Mouse (Mus musculus): ENCODE measurements around the gene Upp2. TPM values are rescaled to one million over a fixed set of nuclear protein-coding genes. Genes with fewer than 3 reads are reported as not detected.

The Upp2 gene
- polyA plus RNA-seq, 1 experiment: 18.8 TPM

- H3K27ac ChIP-seq (replicated peaks; ENCODE audit: low read depth, low read length): no peak overlapping the region
- no peak overlapping the region for H3K4me3 ChIP-seq (ENCODE audit: insufficient read depth, low read depth, low read length)
- H3K4me1 ChIP-seq (ENCODE audit: control insufficient read depth, insufficient read depth, insufficient read length, low read length): no peaks in the 10 kb centered on the region
Observed at GRCm38 (mm10) chr2:58663404-58664120, 96.5 kb downstream of the Upp2 start.

GRCm38 (mm10) chr2:58665081-58665814 is 98.2 kb downstream of the Upp2 start:
- H3K27ac ChIP-seq (replicated peaks; ENCODE audit: low read depth, low read length): no peak overlapping the region
- no peaks in the 10 kb centered on the region for H3K4me1 ChIP-seq (ENCODE audit: control insufficient read depth, insufficient read depth, insufficient read length, low read length)
- no peak overlapping the region for H3K4me3 ChIP-seq (ENCODE audit: insufficient read depth, low read depth, low read length)

- no peak overlapping the region for H3K27ac ChIP-seq (replicated peaks; ENCODE audit: low read depth, low read length)
- no peak overlapping the region for H3K4me3 ChIP-seq (ENCODE audit: insufficient read depth, low read depth, low read length)
- no peaks in the 10 kb centered on the region for H3K4me1 ChIP-seq (ENCODE audit: control insufficient read depth, insufficient read depth, insufficient read length, low read length)
Observed at GRCm38 (mm10) chr2:58667298-58667697, 100.2 kb downstream of the Upp2 start.

- no peak overlapping the region for H3K4me3 ChIP-seq (ENCODE audit: insufficient read depth, low read depth, low read length)
- no peaks in the 10 kb centered on the region for H3K4me1 ChIP-seq (ENCODE audit: control insufficient read depth, insufficient read depth, insufficient read length, low read length)
- no peak overlapping the region for H3K27ac ChIP-seq (replicated peaks; ENCODE audit: low read depth, low read length)
Observed at GRCm38 (mm10) chr2:58667991-58668390, 100.9 kb downstream of the Upp2 start.

- H3K4me1 ChIP-seq (ENCODE audit: control insufficient read depth, insufficient read depth, insufficient read length, low read length): no peaks in the 10 kb centered on the region
- no peak overlapping the region for H3K27ac ChIP-seq (replicated peaks; ENCODE audit: low read depth, low read length)
- no peak overlapping the region for H3K4me3 ChIP-seq (ENCODE audit: insufficient read depth, low read depth, low read length)
Observed at GRCm38 (mm10) chr2:58669114-58669513, 102.0 kb downstream of the Upp2 start.

- no peaks in the 10 kb centered on the region for H3K4me1 ChIP-seq (ENCODE audit: control insufficient read depth, insufficient read depth, insufficient read length, low read length)
- no peak overlapping the region for H3K27ac ChIP-seq (replicated peaks; ENCODE audit: low read depth, low read length)
- H3K4me3 ChIP-seq (ENCODE audit: insufficient read depth, low read depth, low read length): no peak overlapping the region
Observed at GRCm38 (mm10) chr2:58672520-58672919, 105.4 kb downstream of the Upp2 start.

- no peaks in the 10 kb centered on the region for H3K4me1 ChIP-seq (ENCODE audit: control insufficient read depth, insufficient read depth, insufficient read length, low read length)
- H3K4me3 ChIP-seq (ENCODE audit: insufficient read depth, low read depth, low read length): no peak overlapping the region
- H3K27ac ChIP-seq (replicated peaks; ENCODE audit: low read depth, low read length): no peak overlapping the region
Observed at GRCm38 (mm10) chr2:58679968-58680367, 112.9 kb downstream of the Upp2 start.

- Histone ChIP-seq H3K4me1 (ENCODE audit: control insufficient read depth, insufficient read depth, insufficient read length, low read length) (no peaks in the 10 kb centered on the region), H3K4me3 (ENCODE audit: insufficient read depth, low read depth, low read length) (no peak overlapping the region), H3K27ac (replicated peaks; ENCODE audit: low read depth, low read length) (no peak overlapping the region)
Observed at GRCm38 (mm10) chr2:58680794-58681193, 113.7 kb downstream of the Upp2 start.

- no peak overlapping the region for H3K27ac ChIP-seq (replicated peaks; ENCODE audit: low read depth, low read length)
Observed at GRCm38 (mm10) chr2:58681394-58681793, 114.3 kb downstream of the Upp2 start.

GRCm38 (mm10) chr2:58697501-58697900 is 130.4 kb downstream of the Upp2 start:
- no peak overlapping the region for H3K4me3 ChIP-seq (ENCODE audit: insufficient read depth, low read depth, low read length)
- H3K4me1 ChIP-seq (ENCODE audit: control insufficient read depth, insufficient read depth, insufficient read length, low read length): no peaks in the 10 kb centered on the region

More at GRCm38 (mm10) chr2:58681394-58681793, 114.3 kb downstream of the Upp2 start:
- H3K4me3 ChIP-seq (ENCODE audit: insufficient read depth, low read depth, low read length): no peak overlapping the region
- H3K4me1 ChIP-seq (ENCODE audit: control insufficient read depth, insufficient read depth, insufficient read length, low read length): no peaks in the 10 kb centered on the region

GRCm38 (mm10) chr2:58699931-58700330 is 132.8 kb downstream of the Upp2 start:
- H3K27ac ChIP-seq (replicated peaks; ENCODE audit: low read depth, low read length): no peak overlapping the region
- H3K4me3 ChIP-seq (ENCODE audit: insufficient read depth, low read depth, low read length): no peak overlapping the region
- no peaks in the 10 kb centered on the region for H3K4me1 ChIP-seq (ENCODE audit: control insufficient read depth, insufficient read depth, insufficient read length, low read length)

More at GRCm38 (mm10) chr2:58697501-58697900, 130.4 kb downstream of the Upp2 start:
- no peak overlapping the region for H3K27ac ChIP-seq (replicated peaks; ENCODE audit: low read depth, low read length)

GRCm38 (mm10) chr2:58700354-58700753 is 133.3 kb downstream of the Upp2 start:
- Histone ChIP-seq H3K27ac (replicated peaks; ENCODE audit: low read depth, low read length) (no peak overlapping the region), H3K4me3 (ENCODE audit: insufficient read depth, low read depth, low read length) (no peak overlapping the region), H3K4me1 (ENCODE audit: control insufficient read depth, insufficient read depth, insufficient read length, low read length) (no peaks in the 10 kb centered on the region)

GRCm38 (mm10) chr2:58701627-58702026 is 134.5 kb downstream of the Upp2 start:
- Histone ChIP-seq H3K27ac (replicated peaks; ENCODE audit: low read depth, low read length) (no peak overlapping the region), H3K4me1 (ENCODE audit: control insufficient read depth, insufficient read depth, insufficient read length, low read length) (no peaks in the 10 kb centered on the region), H3K4me3 (ENCODE audit: insufficient read depth, low read depth, low read length) (no peak overlapping the region)

- Histone ChIP-seq H3K4me1 (ENCODE audit: control insufficient read depth, insufficient read depth, insufficient read length, low read length) (no peaks in the 10 kb centered on the region), H3K27ac (replicated peaks; ENCODE audit: low read depth, low read length) (no peak overlapping the region), H3K4me3 (ENCODE audit: insufficient read depth, low read depth, low read length) (no peak overlapping the region)
Observed at GRCm38 (mm10) chr2:58703226-58703625, 136.1 kb downstream of the Upp2 start.

GRCm38 (mm10) chr2:58703646-58704045 is 136.5 kb downstream of the Upp2 start:
- no peak overlapping the region for H3K4me3 ChIP-seq (ENCODE audit: insufficient read depth, low read depth, low read length)
- no peak overlapping the region for H3K27ac ChIP-seq (replicated peaks; ENCODE audit: low read depth, low read length)
- no peaks in the 10 kb centered on the region for H3K4me1 ChIP-seq (ENCODE audit: control insufficient read depth, insufficient read depth, insufficient read length, low read length)

- no peaks in the 10 kb centered on the region for H3K4me1 ChIP-seq (ENCODE audit: control insufficient read depth, insufficient read depth, insufficient read length, low read length)
- H3K27ac ChIP-seq (replicated peaks; ENCODE audit: low read depth, low read length): no peak overlapping the region
- no peak overlapping the region for H3K4me3 ChIP-seq (ENCODE audit: insufficient read depth, low read depth, low read length)
Observed at GRCm38 (mm10) chr2:58704576-58704975, 137.5 kb downstream of the Upp2 start.

Data from brown adipose tissue, adult 24 weeks (tissue).